Mouse (Mus musculus) adipocyte (in vitro differentiated cells): ENCODE measurements at regions not wholly inside any gene's neighbourhood (a gene's known extent, or its start where the extent isn't known, plus 50 kb on each side); places are given as distances from the start of the nearest gene placed in this dataset.

Experiments used
- DNase-seq: peaks from one replicate; pipeline ENCODE4 v3.0.0-alpha.2; 2016; ENCODE audit warnings: low spot score

DNA sequence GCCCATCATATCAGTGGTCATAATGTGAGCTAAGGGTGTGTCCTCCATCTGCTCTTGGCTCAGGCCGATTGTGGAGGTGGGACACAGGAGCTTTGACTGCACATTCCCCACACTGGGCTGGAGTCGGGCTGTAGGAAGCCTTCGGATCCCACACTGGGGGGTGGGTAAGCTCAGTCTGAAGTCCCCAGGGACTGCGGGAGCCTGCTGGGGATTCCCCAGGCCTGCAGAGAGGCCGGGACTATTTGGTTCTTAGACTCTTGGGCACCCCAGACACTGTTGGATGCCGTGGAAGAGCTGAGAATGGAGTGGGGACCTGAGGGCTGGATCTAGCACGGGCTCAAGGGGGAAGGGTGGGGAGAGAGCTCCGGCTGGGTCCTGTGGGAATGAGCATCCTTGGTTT, 547.1 kb upstream of the Nrp1 start:
- no peak for DNase-seq

DNA sequence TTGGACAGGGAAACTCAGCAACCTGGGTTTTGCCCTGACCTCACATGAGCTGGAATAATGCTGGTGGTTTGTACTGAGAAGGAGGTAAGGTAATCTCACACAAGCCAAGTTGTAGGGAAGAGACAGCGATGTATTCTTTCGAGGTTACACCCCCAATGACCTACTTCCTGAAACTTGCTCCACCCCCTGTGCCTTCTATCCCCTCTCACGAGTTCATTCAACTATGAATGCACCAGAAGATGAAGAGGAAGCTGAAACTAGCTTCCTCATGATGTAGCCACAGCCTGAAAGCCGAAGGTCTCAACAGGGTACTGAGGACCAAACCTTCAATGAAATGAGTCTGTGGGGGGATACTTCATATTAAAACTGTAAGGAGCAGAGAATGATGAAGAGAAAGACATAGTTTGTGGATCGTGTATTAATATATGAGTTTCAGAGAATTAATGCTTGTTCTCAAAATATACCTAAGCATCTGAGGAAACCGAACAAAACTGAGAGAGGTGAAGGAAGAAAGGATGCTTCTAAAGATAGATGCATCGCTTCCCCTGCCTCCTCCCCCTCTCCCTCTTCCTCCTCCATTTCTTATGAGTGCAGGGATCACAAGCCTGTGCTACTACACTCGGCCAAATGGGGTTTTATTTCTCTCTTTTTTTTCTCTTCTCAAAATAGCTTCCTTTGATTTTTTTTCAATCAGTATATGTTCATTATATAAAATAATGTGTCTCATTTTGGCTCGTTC, 543.5 kb upstream of the Nrp1 start:
- no peak for DNase-seq

DNA sequence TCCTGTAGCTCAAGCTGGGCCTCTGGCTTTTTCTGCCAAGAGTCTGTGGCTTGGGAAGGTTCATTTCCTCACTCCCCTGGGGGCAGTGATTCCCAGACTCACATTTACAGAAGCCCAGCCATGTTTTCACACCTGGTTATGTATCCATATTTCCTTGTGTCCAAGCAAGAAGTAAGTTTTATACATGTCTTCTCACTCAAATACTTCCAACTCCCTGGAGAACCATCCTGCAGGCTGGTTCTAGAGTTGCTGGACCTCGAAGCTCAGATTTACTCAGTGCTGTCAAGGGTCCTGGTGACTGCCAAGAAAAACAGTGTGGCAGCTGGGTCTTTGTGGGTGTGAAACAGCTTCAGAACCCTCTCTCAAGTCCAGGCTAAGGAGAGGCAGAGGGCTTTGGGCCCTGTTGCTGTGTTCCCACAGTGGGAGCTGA, 537.6 kb upstream of the Nrp1 start:
- DNase-seq = peak; percentile 53

DNA sequence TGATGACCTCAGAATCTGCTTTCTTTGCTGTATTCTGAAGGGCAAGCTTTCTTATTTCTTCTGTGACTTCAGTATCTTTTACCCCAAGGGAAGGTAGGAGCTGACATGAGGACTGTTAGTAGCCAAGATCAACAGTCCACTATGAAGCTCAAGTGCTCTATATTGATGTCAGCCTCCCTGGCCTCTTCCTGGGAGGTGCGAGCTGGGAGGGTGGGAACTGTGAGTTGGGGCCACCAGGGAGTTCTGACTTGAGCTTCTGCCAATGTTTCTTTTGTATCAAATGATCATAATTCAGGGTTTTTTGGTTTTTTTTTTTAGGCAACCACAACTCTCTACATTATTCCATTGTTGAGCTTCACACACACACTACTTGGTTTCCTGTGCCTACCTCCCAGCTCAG, 536.8 kb upstream of the Nrp1 start:
- peak; percentile 34 for DNase-seq

DNA sequence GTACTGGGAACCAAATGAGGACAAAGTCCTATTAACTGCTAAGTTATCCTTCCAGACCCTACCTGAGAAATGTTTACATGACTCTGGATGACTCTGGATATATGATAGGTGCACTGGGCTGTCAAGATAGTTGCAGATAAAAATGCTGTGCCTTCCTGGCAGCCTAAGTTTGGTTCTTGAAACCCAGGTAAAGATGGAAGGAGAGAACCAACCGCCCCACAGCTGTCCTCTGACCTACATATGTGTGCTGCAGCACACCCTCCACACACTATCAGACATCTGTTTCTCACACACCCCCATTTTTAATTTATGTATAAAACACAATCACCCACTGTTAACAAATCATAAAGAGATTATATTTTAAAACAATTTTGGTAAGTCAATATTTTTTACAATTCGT, 533.4 kb upstream of the Nrp1 start:
- DNase-seq = no peak

DNA sequence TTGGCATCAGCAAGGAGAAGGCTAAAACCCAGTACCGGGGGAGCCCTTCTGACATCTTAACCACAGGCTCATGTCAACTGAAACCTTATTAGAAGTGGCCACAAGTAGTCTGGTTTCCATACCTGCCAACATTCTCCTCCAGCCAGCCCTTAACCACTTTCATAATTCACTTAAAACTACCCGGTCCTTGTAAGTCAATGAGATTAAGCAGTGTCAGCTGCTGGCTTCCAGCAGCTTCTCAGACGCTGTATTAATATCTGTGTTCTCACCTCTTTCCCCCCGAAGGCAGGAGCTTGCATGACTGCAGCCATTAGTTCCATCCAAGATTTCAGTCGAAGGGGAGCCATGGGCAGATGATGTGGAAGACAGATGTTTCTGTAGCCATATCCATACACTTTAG, 530.6 kb upstream of the Nrp1 start:
- DNase-seq = no peak

- no peak for DNase-seq
Observed at GRCm38 (mm10) chr8:127829659-127830058, 528.7 kb upstream of the Nrp1 start.

- peak; percentile 13 for DNase-seq
Observed at GRCm38 (mm10) chr8:127834006-127834405, 524.4 kb upstream of the Nrp1 start.

DNA sequence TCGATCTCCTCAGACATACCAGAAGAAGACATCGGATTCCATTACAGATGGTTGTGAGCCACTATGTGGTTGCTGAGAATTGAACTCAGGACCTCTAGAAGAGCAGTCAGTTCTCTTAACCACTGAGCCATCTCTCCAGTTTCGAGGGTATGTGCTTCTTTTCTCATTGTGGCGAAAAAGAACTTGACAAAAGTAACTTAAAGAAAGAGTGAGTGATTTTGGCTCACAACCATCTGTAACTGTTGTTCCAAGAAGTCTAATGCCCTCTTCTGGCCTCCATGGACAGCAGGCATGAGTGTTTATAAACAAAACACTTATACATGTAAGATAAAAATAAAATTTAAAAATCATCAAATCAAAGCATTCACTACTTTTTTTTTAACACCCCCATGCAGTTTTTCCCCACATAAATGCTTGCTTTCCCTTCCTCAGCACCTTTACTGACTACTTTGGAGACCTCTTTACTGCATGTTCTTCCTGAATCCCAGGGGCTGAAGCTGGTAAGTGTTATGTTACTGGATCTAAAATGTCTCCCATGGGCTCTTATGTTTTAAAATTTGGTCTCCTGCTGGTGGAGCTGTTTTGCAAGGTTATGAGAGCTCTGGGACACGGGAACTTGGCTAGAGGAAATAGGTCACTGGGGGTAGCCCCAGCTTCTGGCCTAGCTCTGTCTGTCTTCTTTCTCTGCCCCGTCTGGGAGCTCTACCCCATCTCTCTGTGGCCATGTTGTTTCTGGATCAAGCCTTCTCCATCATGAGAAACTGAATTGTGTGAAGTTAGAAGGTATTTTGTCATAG, 521.8 kb upstream of the Nrp1 start:
- DNase-seq = no peak

- peak; percentile 37 for DNase-seq
Observed at GRCm38 (mm10) chr8:127838311-127838710, 520.1 kb upstream of the Nrp1 start.

- no peak for DNase-seq
Observed at GRCm38 (mm10) chr8:127847332-127848018, 510.9 kb upstream of the Nrp1 start.

DNA sequence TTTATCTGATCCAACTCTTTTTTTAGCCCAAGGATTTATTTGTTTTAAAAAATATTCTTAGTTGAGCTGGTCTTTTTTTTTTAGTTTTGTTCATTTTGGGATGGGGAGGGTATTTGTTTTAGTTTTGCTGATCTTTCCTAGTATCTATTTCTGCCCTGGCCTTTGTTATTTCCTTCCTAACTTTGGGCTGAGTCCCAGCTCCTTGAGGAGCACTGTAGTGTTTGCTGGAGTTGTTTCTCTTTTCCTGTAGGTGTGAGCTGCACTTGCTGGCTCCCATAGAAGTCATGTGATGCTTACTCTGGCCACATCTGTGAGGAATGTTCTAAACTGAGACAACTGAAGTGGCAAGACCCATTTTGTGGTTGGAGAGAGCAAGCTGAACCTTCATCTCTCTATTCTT, 508.5 kb upstream of the Nrp1 start:
- DNase-seq = no peak

DNA sequence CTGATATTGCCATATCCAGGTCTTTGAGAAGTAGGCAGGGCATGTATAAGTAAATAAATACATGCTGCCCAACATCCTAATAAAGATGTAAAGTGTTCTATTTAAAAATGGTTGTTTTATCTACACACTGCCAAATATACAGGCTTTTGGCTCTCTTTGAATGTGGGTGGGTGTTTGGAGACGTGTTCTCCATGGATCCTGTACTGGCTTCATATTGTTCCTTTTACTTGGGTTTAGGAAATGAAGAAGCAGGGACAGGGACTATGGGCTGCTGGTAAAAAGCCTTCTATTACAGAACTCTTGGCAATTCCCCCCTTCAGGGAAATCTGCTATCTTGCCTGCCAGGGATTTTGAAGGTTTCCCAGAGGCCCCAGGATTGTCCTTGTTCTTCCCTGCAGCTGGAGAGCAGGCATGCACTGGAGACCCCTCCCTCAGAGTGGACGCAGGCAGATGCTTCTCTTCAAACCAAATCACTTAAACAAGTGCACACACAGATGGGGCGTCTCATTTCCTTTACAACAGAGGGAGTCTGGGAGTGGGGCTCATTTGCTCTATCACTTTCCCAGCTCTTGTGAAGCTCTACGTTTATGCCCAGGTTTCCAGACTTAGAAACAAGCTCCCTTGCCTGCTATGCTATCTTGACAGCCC, 502.6 kb upstream of the Nrp1 start:
- no peak for DNase-seq

GRCm38 (mm10) chr8:127856351-127857135, 501.9 kb upstream of the Nrp1 start:
- DNase-seq = peak; percentile 7

DNA sequence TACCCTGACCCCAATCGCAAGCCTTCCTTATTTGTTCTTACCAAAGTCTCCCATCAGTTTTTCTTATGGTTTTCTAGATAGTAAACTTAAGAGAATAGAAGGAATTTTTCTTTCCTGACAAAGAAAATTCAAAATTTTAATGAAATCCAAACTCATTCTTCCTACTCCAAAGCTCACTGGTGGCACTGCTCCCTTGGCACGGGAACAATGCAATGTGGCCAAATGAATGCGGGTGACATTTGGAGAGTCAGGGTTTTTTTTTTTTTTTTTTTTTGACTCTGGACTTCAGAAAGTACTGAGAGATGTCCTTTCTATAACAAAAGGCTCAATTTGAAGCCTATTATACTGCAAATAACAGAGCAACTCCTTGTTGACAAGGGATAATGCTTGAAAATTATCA, 499.4 kb upstream of the Nrp1 start:
- peak; percentile 37 for DNase-seq

- no peak for DNase-seq
Observed at GRCm38 (mm10) chr8:127860376-127860775, 498.0 kb upstream of the Nrp1 start.

- DNase-seq = no peak
Observed at GRCm38 (mm10) chr8:127860891-127861290, 497.5 kb upstream of the Nrp1 start.

DNA sequence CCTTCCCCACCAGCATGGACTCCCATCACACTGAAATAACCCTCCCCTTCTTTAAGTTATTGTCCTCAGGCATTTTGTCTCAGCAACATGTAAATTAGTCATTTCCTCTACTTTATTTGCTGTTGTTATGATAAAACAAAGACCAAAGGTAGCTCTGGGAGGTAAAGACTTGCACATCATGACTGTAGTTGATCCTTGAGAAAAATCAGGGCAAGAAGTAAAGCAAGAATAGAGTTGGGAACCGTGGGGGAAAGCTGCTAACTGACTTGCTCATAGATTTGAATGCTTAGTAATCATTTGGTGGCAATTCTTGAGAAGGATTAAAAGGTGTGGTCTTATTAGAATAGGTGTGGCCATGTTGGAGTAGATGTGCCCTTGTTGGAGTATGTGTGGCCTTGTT, 473.8 kb upstream of the Nrp1 start:
- DNase-seq = no peak

- DNase-seq = no peak
Observed at GRCm38 (mm10) chr8:127885211-127885610, 473.2 kb upstream of the Nrp1 start.

GRCm38 (mm10) chr8:127885831-127886230, 472.6 kb upstream of the Nrp1 start:
- DNase-seq = no peak

GRCm38 (mm10) chr8:127890729-127891128, 467.7 kb upstream of the Nrp1 start:
- DNase-seq = peak; percentile 8

DNA sequence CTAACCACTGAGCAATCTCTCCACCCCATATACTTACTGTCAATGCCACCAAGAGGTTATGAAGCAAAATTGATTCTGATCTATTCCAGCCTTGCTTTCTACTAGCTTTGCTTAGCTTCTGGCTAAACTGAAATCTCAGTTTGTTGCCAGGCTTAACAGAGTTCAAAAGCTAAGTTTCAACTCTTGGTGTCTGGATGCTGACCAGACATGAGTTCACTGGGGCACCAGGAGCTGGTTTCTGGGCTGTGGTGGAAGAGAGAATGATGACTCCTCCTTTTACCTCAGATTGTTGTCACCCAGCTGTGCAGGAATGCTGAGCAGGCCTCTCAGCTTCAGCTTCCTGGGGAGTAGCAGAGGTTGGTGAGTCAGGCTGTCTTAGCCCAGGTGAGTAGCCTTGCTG, 464.1 kb upstream of the Nrp1 start:
- peak; percentile 69 for DNase-seq
